8 mouse cellular contexts compared by ENCODE assay signal in the genomic region with DNA sequence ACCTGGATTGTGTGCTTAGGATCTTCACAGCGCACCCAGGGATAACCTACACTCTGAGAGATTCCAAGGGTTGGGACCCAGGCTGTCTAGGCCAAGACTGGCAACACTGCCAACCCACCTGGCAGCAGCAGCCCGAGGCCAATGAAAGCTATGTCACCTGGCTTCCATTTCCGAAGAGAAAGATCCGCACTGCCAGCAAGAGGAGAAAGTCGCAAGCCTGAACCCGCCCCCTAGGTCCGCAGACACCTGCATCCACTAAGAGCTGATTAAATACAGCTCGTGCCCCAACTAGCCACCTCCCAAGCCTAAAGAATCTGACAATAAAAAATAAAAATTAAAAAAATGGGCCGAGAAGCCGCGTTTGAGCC. TPM values are rescaled to one million over a fixed set of nuclear protein-coding genes. Genes with fewer than 3 reads are reported as not detected.
DNase-seq lines count a peak whose midpoint lies in the region; ATAC-seq lines count a peak whose summit lies in the region.

No protein-coding gene starts in this region.

- WGBS in neural tube, embryonic 11.5 days = 5% methylated on average over 11 of the region's 11 CpGs
- 3% methylated on average over 11 of the region's 11 CpGs for WGBS in forebrain, embryonic 16.5 days
- 4% methylated on average over 11 of the region's 11 CpGs for WGBS in midbrain, embryonic 13.5 days

- no peaks in the 10 kb centered on the region for H3K27me3 ChIP-seq in neural tube, embryonic 11.5 days (ENCODE audit: control insufficient read depth, insufficient read depth, low read length)
- H3K27me3 ChIP-seq in forebrain, embryonic 16.5 days (replicated peaks; ENCODE audit: control insufficient read depth, insufficient read depth, low read length) = no peaks in the 10 kb centered on the region
- no peaks in the 10 kb centered on the region for H3K27me3 ChIP-seq in midbrain, embryonic 13.5 days

- no peaks in the 10 kb centered on the region for H3K36me3 ChIP-seq in neural tube, embryonic 11.5 days (ENCODE audit: control insufficient read depth, insufficient read depth, low read length)
- peaks cover 1% of the 10 kb centered on the region for H3K36me3 ChIP-seq in forebrain, embryonic 16.5 days (ENCODE audit: control insufficient read depth, insufficient read depth)
- peaks cover 32% of the 10 kb centered on the region for H3K36me3 ChIP-seq in midbrain, embryonic 13.5 days

- no peak for DNase-seq in neural tube, embryonic 11.5 days (ENCODE audit: low spot score)
- no peak for DNase-seq in neural tube, embryonic 10.5 days (ENCODE audit: extremely low spot score, low spot score)
- DNase-seq in c-Kit-positive CD71-positive TER-119-positive erythroid progenitor cells, embryonic 14.5 days (ENCODE audit: low spot score) = peak; percentile 16
- peak; percentile 24 to 50 for DNase-seq in kidney, postnatal 4 days
- DNase-seq in frontal cortex, postnatal 14 days (ENCODE audit: low spot score in 2 of 2) = no peak
- no peak for DNase-seq in frontal cortex, adult 2 months (ENCODE audit: extremely low spot score in 1 of 2, low spot score in 1 of 2)

- peaks cover 8% of the 10 kb centered on the region; the same call in 1 of the 2 replicates for H3K4me1 ChIP-seq in neural tube, embryonic 11.5 days (ENCODE audit: control insufficient read depth, insufficient read depth, low read length)
- H3K4me1 ChIP-seq in forebrain, embryonic 16.5 days (replicated peaks; ENCODE audit: control insufficient read depth, insufficient read depth, low read length) = peaks cover 27% of the 10 kb centered on the region
- peaks cover 26% of the 10 kb centered on the region for H3K4me1 ChIP-seq in midbrain, embryonic 13.5 days (replicated peaks)

- H3K4me2 ChIP-seq in neural tube, embryonic 11.5 days (ENCODE audit: low read depth) = peak overlapping the region; percentile 77
- peak overlapping the region; percentile 88 for H3K4me2 ChIP-seq in forebrain, embryonic 16.5 days (ENCODE audit: low read length)
- H3K4me2 ChIP-seq in midbrain, embryonic 13.5 days (replicated peaks) = peak overlapping the region; percentile 90

- no peaks in the 10 kb centered on the region for H3K9me3 ChIP-seq in neural tube, embryonic 11.5 days (ENCODE audit: control insufficient read depth, low read length)
- H3K9me3 ChIP-seq in forebrain, embryonic 16.5 days (ENCODE audit: control insufficient read depth, low read length) = no peaks in the 10 kb centered on the region
- no peaks in the 10 kb centered on the region for H3K9me3 ChIP-seq in midbrain, embryonic 13.5 days

- ATAC-seq in neural tube, embryonic 11.5 days (ENCODE audit: insufficient read depth, low FRiP score, low TSS enrichment) = no peak
- no peak; the same call in 1 of the 2 replicates for ATAC-seq in forebrain, embryonic 16.5 days
- peak; percentile 10; the same call in 1 of the 2 replicates for ATAC-seq in midbrain, embryonic 13.5 days

- H3K9ac ChIP-seq in neural tube, embryonic 11.5 days (ENCODE audit: low read length) = peak overlapping the region; percentile 86
- H3K9ac ChIP-seq in forebrain, embryonic 16.5 days (replicated peaks; ENCODE audit: low read depth, low read length) = peak overlapping the region; percentile 84
- peak overlapping the region; percentile 94 for H3K9ac ChIP-seq in midbrain, embryonic 13.5 days (replicated peaks)

- H3K4me3 ChIP-seq in neural tube, embryonic 11.5 days (ENCODE audit: low read depth, low read length) = peak overlapping the region; percentile 88
- peak overlapping the region; percentile 87 for H3K4me3 ChIP-seq in forebrain, embryonic 16.5 days (replicated peaks; ENCODE audit: low read length)
- peak overlapping the region; percentile 94 for H3K4me3 ChIP-seq in midbrain, embryonic 13.5 days (replicated peaks)

- no peak overlapping the region for H3K27ac ChIP-seq in neural tube, embryonic 11.5 days (ENCODE audit: low read depth, low read length)
- H3K27ac ChIP-seq in forebrain, embryonic 16.5 days (ENCODE audit: low read length) = no peak overlapping the region
- H3K27ac ChIP-seq in midbrain, embryonic 13.5 days = no peak overlapping the region; the same call in 1 of the 2 replicates

RNA-seq across cellular contexts. Expression of gene Tk2, which starts 0.5 kb away (rescaled TPM):
- 34.4 and 36.4 TPM in 2 replicates for polyA plus RNA-seq in neural tube, embryonic 11.5 days (2014; fragmentation: Nextera tagmentation; extraction: Ambion mirVana)
- 51.7 and 54.3 TPM in 2 replicates for polyA plus RNA-seq in forebrain, embryonic 16.5 days (2015; fragmentation: Nextera tagmentation; extraction: Ambion mirVana)
- polyA plus RNA-seq in midbrain, embryonic 13.5 days (2015; fragmentation: Nextera tagmentation; extraction: Ambion mirVana) = 43.1 and 46.3 TPM in 2 replicates
- 40.6 and 42.8 TPM in 2 replicates for polyA plus RNA-seq in frontal cortex, adult 2 months (2012; rRNA removed)

RNA-seq across cellular contexts. Expression of gene Cklf, which starts 2.8 kb away (rescaled TPM):
- 30.8 and 35.3 TPM in 2 replicates for polyA plus RNA-seq in neural tube, embryonic 11.5 days (2014; fragmentation: Nextera tagmentation; extraction: Ambion mirVana)
- polyA plus RNA-seq in forebrain, embryonic 16.5 days (2015; fragmentation: Nextera tagmentation; extraction: Ambion mirVana) = 36.0 and 36.3 TPM in 2 replicates
- polyA plus RNA-seq in midbrain, embryonic 13.5 days (2015; fragmentation: Nextera tagmentation; extraction: Ambion mirVana) = 34.4 and 36.5 TPM in 2 replicates
- polyA plus RNA-seq in frontal cortex, adult 2 months (2012; rRNA removed) = 13.1 and 13.7 TPM in 2 replicates

RNA-seq across cellular contexts. Expression of gene Cmtm2a, which starts 45.1 kb away (rescaled TPM):
- polyA plus RNA-seq in neural tube, embryonic 11.5 days (2014; fragmentation: Nextera tagmentation; extraction: Ambion mirVana) = not detected in 2 replicates
- not detected in 2 replicates for polyA plus RNA-seq in forebrain, embryonic 16.5 days (2015; fragmentation: Nextera tagmentation; extraction: Ambion mirVana)
- polyA plus RNA-seq in midbrain, embryonic 13.5 days (2015; fragmentation: Nextera tagmentation; extraction: Ambion mirVana) = not detected in 2 replicates
- polyA plus RNA-seq in frontal cortex, adult 2 months (2012; rRNA removed) = not detected in 2 replicates

Comparison
In these comparisons a context has a peak if more than half of its experiments do, and no peak if none do; other contexts are left out.
1. DNase-seq: peak in c-Kit-positive CD71-positive TER-119-positive erythroid progenitor cells, embryonic 14.5 days (single experiment) and kidney, postnatal 4 days (2 of 2); none in neural tube, embryonic 11.5 days (single experiment), neural tube, embryonic 10.5 days (single experiment), frontal cortex, postnatal 14 days (0 of 2) and frontal cortex, adult 2 months (0 of 2).
2. Peak in every context shown above with its lines, with median percentiles within 50 percentile points of each other: H3K4me2 ChIP-seq, H3K4me3 ChIP-seq and H3K9ac ChIP-seq.